Mouse (Mus musculus): ENCODE data around the gene Trim23. TPM values are rescaled to one million over a fixed set of nuclear protein-coding genes. Genes with fewer than 3 reads are reported as not detected.

Trim23 gene
- total RNA-seq, 2 experiments from 2014 or later = 19.2 to 20.3 TPM

Other genes with a start within 250 kb of the Trim23 start
- gene Nln, start 69.2 kb upstream of the Trim23 start, total RNA-seq (2021) = 10 to 100 TPM; 27.2 to 28.4 TPM
- 1 to 10 TPM; 5.2 to 7.6 TPM for gene Sgtb, start 69.1 kb upstream of the Trim23 start, total RNA-seq (2021)
- gene Trappc13, start 328 bp upstream of the Trim23 start, total RNA-seq (2021) = 10 to 100 TPM; 47.1 to 51.4 TPM
- 1 to 10 TPM; 6.7 to 7.7 TPM for gene Cenpk, start 49.8 kb downstream of the Trim23 start, total RNA-seq (2021)
- gene Ppwd1, start 50.0 kb downstream of the Trim23 start, total RNA-seq (2021) = 10 to 100 TPM; 15.0 to 18.3 TPM
- 1 to 10 TPM; 3.7 to 5.1 TPM for gene Adamts6, start 109.0 kb downstream of the Trim23 start, total RNA-seq (2021)

Measured in adrenal gland, postnatal 10 days (tissue).